Comparison of ENCODE assay signal across 8 mouse cellular contexts in the genomic region with DNA sequence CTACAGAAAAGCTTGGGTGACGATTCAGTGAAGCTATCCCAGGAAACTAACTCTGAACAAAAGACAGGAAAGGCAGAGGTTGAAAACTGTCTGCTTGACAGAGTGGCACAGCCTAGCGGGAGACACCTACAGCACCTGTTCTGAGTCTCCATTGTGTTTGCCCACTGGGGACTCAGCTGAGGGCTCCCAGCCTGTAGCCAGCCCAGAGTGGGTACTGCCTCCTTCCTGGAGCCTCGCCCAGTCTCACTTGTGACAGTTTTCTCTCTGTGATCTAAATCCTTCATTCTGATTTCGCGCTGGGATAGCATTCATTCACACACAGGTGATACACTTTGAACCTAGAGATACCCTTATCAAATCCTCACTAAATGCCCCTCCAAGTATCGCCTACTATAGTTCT. TPM values are rescaled to one million over a fixed set of nuclear protein-coding genes. Genes with fewer than 3 reads are reported as not detected.
A peak's percentile ranks its signal among the peaks of the same experiment; 100 is the strongest.
DNase-seq lines count a peak whose midpoint lies in the region; ATAC-seq and TF ChIP-seq lines count a peak whose summit lies in the region.

No protein-coding gene starts in this region.

- H3K4me1 ChIP-seq in heart, embryonic 13.5 days, result 0 out of 2 replicates have a peak, but pooled peaks cover 6% of the 10 kb centered on the region
- no peaks in the 10 kb centered on the region; the same call in 1 of the 2 replicates for H3K4me1 ChIP-seq in embryonic facial prominence, embryonic 14.5 days (ENCODE audit: control insufficient read depth, insufficient read depth, low read length)
- H3K4me1 ChIP-seq in intestine, postnatal 0 days (replicated peaks; ENCODE audit: control insufficient read depth, insufficient read depth, low read length), result no peaks in the 10 kb centered on the region; the same call in 1 of the 2 replicates
- peaks cover 9% of the 10 kb centered on the region; the same call in 1 of the 2 replicates for H3K4me1 ChIP-seq in stomach, embryonic 16.5 days (ENCODE audit: control insufficient read depth, insufficient read depth, low read length)

- no peak overlapping the region for H3K27ac ChIP-seq in heart, embryonic 13.5 days (replicated peaks)
- H3K27ac ChIP-seq in embryonic facial prominence, embryonic 14.5 days (replicated peaks; ENCODE audit: low read depth, low read length), result no peak overlapping the region; the same call in 1 of the 2 replicates
- no peak overlapping the region for H3K27ac ChIP-seq in intestine, postnatal 0 days (ENCODE audit: low read depth, low read length)
- H3K27ac ChIP-seq in stomach, embryonic 16.5 days (ENCODE audit: low read length), result no peak overlapping the region

- H3K27me3 ChIP-seq in heart, embryonic 13.5 days (replicated peaks), result peaks cover 10% of the 10 kb centered on the region; the same call in 1 of the 2 replicates
- no peaks in the 10 kb centered on the region for H3K27me3 ChIP-seq in embryonic facial prominence, embryonic 14.5 days (replicated peaks; ENCODE audit: control insufficient read depth, insufficient read depth, low read length)
- 0 out of 2 replicates have a peak, but pooled peaks cover 5% of the 10 kb centered on the region for H3K27me3 ChIP-seq in intestine, postnatal 0 days (replicated peaks; ENCODE audit: control insufficient read depth, insufficient read depth, low read length)
- no peaks in the 10 kb centered on the region for H3K27me3 ChIP-seq in stomach, embryonic 16.5 days (ENCODE audit: control insufficient read depth, insufficient read depth, low read length)

- no peaks in the 10 kb centered on the region for H3K36me3 ChIP-seq in heart, embryonic 13.5 days
- no peaks in the 10 kb centered on the region for H3K36me3 ChIP-seq in embryonic facial prominence, embryonic 14.5 days (ENCODE audit: control insufficient read depth, insufficient read depth, low read length)
- H3K36me3 ChIP-seq in intestine, postnatal 0 days (ENCODE audit: control insufficient read depth, insufficient read depth), result no peaks in the 10 kb centered on the region
- no peaks in the 10 kb centered on the region for H3K36me3 ChIP-seq in stomach, embryonic 16.5 days (ENCODE audit: control insufficient read depth, insufficient read depth, low read length)

- ATAC-seq in heart, embryonic 13.5 days (ENCODE audit: extremely low read depth, insufficient number of reproducible peaks, low FRiP score, low TSS enrichment), result no peak
- peak; percentile 77 for ATAC-seq in embryonic facial prominence, embryonic 14.5 days (ENCODE audit: low read depth)
- no peak for ATAC-seq in intestine, postnatal 0 days
- no peak for ATAC-seq in stomach, embryonic 16.5 days (ENCODE audit: insufficient read depth, low FRiP score)

- H3K4me3 ChIP-seq in heart, embryonic 13.5 days, result peak overlapping the region; percentile 59
- peak overlapping the region; percentile 50 for H3K4me3 ChIP-seq in embryonic facial prominence, embryonic 14.5 days (ENCODE audit: low read depth, low read length)
- H3K4me3 ChIP-seq in intestine, postnatal 0 days (ENCODE audit: low read depth, low read length), result peak overlapping the region; percentile 44
- H3K4me3 ChIP-seq in stomach, embryonic 16.5 days (replicated peaks; ENCODE audit: low read length), result peak overlapping the region; percentile 50

- H3K4me2 ChIP-seq in heart, embryonic 13.5 days, result peak overlapping the region; percentile 85
- peak overlapping the region; percentile 87 for H3K4me2 ChIP-seq in embryonic facial prominence, embryonic 14.5 days (ENCODE audit: low read depth, low read length)
- H3K4me2 ChIP-seq in intestine, postnatal 0 days (replicated peaks; ENCODE audit: low read depth), result peak overlapping the region; percentile 79
- H3K4me2 ChIP-seq in stomach, embryonic 16.5 days (ENCODE audit: low read depth, low read length), result peak overlapping the region; percentile 91

- DNase-seq in heart, adult 11 months, result no peak
- peak; percentile 65 for DNase-seq in embryonic facial prominence, embryonic 14.5 days (ENCODE audit: low spot score)
- peak; percentile 8 for DNase-seq in lung, postnatal 14 days
- DNase-seq in urinary bladder, postnatal 36 days (ENCODE audit: low spot score in 2 of 2), result no peak
- DNase-seq in layer of hippocampus, adult 8-10 months (ENCODE audit: low spot score in 2 of 2), result no peak

- TF ChIP-seq CTCF in intestine, postnatal 0 days (IDR thresholded peaks at IDR 0.05; ENCODE audit: low read depth), result no peak

- H3K9ac ChIP-seq in heart, embryonic 13.5 days, result peak overlapping the region; percentile 77
- peak overlapping the region; percentile 71 for H3K9ac ChIP-seq in embryonic facial prominence, embryonic 14.5 days (ENCODE audit: low read depth, low read length)
- H3K9ac ChIP-seq in intestine, postnatal 0 days (ENCODE audit: low read depth, low read length), result no peak overlapping the region
- H3K9ac ChIP-seq in stomach, embryonic 16.5 days (ENCODE audit: low read length), result peak overlapping the region; percentile 65

- no peaks in the 10 kb centered on the region for H3K9me3 ChIP-seq in heart, embryonic 13.5 days
- no peaks in the 10 kb centered on the region for H3K9me3 ChIP-seq in embryonic facial prominence, embryonic 14.5 days (ENCODE audit: control insufficient read depth, low read length)
- no peaks in the 10 kb centered on the region for H3K9me3 ChIP-seq in intestine, postnatal 0 days (ENCODE audit: control insufficient read depth)
- H3K9me3 ChIP-seq in stomach, embryonic 16.5 days (replicated peaks; ENCODE audit: control insufficient read depth, low read length), result no peaks in the 10 kb centered on the region

- 25% methylated on average over 6 of the region's 6 CpGs for WGBS in heart, embryonic 13.5 days
- WGBS in embryonic facial prominence, embryonic 14.5 days, result 24% methylated on average over 6 of the region's 6 CpGs
- 17% methylated on average over 6 of the region's 6 CpGs for WGBS in intestine, postnatal 0 days
- WGBS in stomach, embryonic 16.5 days, result 11% methylated on average over 6 of the region's 6 CpGs

RNA-seq across cellular contexts. Expression of gene Robo2, which starts 1.5 kb away (rescaled TPM):
- polyA plus RNA-seq in heart, embryonic 13.5 days (2015; fragmentation: Nextera tagmentation; extraction: Ambion mirVana), result 7.8 and 7.9 TPM in 2 replicates
- polyA plus RNA-seq in embryonic facial prominence, embryonic 14.5 days (2014; fragmentation: Nextera tagmentation; extraction: Ambion mirVana), result 56.8 and 69.3 TPM in 2 replicates
- polyA plus RNA-seq in intestine, postnatal 0 days (2015; fragmentation: Nextera tagmentation; extraction: Ambion mirVana), result 6.2 and 8.1 TPM in 2 replicates
- 31.5 and 34.7 TPM in 2 replicates for polyA plus RNA-seq in stomach, embryonic 16.5 days (2015; fragmentation: Nextera tagmentation; extraction: Ambion mirVana)
- 100 to 1,000 TPM in 1 of 4 experiments, 10 to 100 TPM in 3; 97.2 to 101 (median 99.2) TPM for total RNA-seq in layer of hippocampus, adult 8-10 months (2022)

Comparison
In these comparisons a context has a peak if more than half of its experiments do, and no peak if none do; other contexts are left out.
1. DNase-seq: peak in embryonic facial prominence, embryonic 14.5 days (single experiment) and lung, postnatal 14 days (single experiment); none in heart, adult 11 months (single experiment), urinary bladder, postnatal 36 days (0 of 2) and layer of hippocampus, adult 8-10 months (0 of 2).
2. Peak in every context shown above with its lines, with median percentiles within 50 percentile points of each other: H3K4me2 ChIP-seq and H3K4me3 ChIP-seq.